Mouse (Mus musculus) myocyte (in vitro differentiated cells): ENCODE results near the gene Smpd3.

ENCODE experiments used
- CEBPB ChIP-seq: IDR thresholded peaks from 2 replicates; pipeline ENCODE4 v1.6.1; 2011; ENCODE audit warnings: mild to moderate bottlenecking, moderate library complexity; ENCODE audit not compliant: poor library complexity, insufficient read depth, severe bottlenecking
- E2F4 ChIP-seq: IDR thresholded peaks from one replicate; pipeline ENCODE4 v1.6.1; 2011; ENCODE audit warnings: mild to moderate bottlenecking, control low read depth, moderate library complexity; ENCODE audit not compliant: insufficient read depth
- MYOD1 ChIP-seq, 3 experiments: IDR thresholded peaks; one replicate each; pipeline ENCODE4 v1.6.1; 2011; ENCODE audit warnings: control low read depth in 2 of 3, low read depth in 2 of 3, mild to moderate bottlenecking in 2 of 3, moderate library complexity in 1 of 3; ENCODE audit not compliant: insufficient read length in 2 of 3, control insufficient read depth in 1 of 3
- POLR2A ChIP-seq: IDR thresholded peaks from one replicate; pipeline ENCODE4 v1.6.1; 2011; ENCODE audit warnings: low read depth, mild to moderate bottlenecking, control low read depth, moderate library complexity; ENCODE audit not compliant: insufficient read length
- POLR2AphosphoS2 ChIP-seq: IDR thresholded peaks from one replicate; pipeline ENCODE4 v1.6.1; 2011; ENCODE audit warnings: low read depth, control low read depth; ENCODE audit not compliant: insufficient read length
- TCF3 ChIP-seq: IDR thresholded peaks from one replicate; pipeline ENCODE4 v1.6.1; 2011; ENCODE audit warnings: low read depth, control low read depth; ENCODE audit not compliant: insufficient read length
- USF1 ChIP-seq: IDR thresholded peaks from one replicate; pipeline ENCODE4 v1.6.1; 2011; ENCODE audit warnings: low read depth, mild to moderate bottlenecking, control low read depth, moderate library complexity

DNA sequence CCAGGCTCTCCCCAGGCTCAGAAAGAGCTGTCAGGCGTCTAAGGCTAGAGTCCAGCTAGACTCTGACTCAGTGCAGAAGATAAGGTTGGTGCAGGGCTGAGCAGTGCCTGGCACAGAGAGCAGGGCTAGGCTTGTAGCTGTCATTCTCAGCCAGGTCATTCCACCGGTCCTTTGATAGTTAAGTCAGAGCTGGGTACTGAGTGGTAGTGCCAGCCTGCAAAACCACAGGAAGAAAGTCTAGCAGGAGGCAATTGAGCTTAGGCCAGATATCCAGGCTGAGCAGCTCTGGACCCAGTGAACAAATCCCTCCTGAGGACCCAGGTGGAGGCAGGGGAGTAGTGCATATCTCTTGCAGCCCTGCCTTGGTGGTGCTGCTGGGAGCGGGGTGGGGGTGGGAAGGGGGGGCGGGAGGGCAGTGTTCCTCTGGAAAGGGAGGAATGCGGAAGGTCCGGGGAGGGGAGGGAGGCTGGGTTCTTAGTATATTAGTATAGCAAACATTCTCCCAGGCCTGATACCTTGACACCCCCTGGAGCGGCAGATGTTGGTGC, 40.8 kb upstream of the Smpd3 start:
- TF ChIP-seq POLR2AphosphoS2 (no peak), POLR2A (no peak), E2F4 (no peak), MYOD1 (IDR thresholded peaks at IDR 0.05; ENCODE audit: control insufficient read depth in 1 of 3, insufficient read length in 2 of 3, low read depth in 2 of 3) (no peak), CEBPB (no peak), USF1 (no peak), TCF3 (no peak)
